Mouse (Mus musculus): Measurements from ENCODE around the gene Stk16.
A peak's percentile ranks its signal among the peaks of the same experiment; 100 is the strongest.

The Stk16 gene

GRCm38 (mm10) chr1:75210136-75211087, at the start of gene Stk16, which contains the start of gene Glb1l:
TSS of gene Stk16 (plus strand) at chr1:75210838.
TSS of gene Glb1l (minus strand) at chr1:75210813.
- peak; percentile 90 for DNase-seq (ENCODE audit: low spot score)

- no peak for DNase-seq (ENCODE audit: low spot score)
These were observed 42.6 kb upstream of the Stk16 start for GRCm38 (mm10) chr1:75168093-75168471.

GRCm38 (mm10) chr1:75168472-75169464, 41.9 kb upstream of the Stk16 start, which contains the start of gene Zfand2b:
TSS of gene Zfand2b (plus strand) at chr1:75168646.
- DNase-seq (ENCODE audit: low spot score), result peak; percentile 88

- DNase-seq (ENCODE audit: low spot score), result no peak
These were observed 31.1 kb upstream of the Stk16 start for GRCm38 (mm10) chr1:75179334-75180104.

- DNase-seq (ENCODE audit: low spot score), result peak; percentile 89
These were observed 30.5 kb upstream of the Stk16 start, which contains the start of gene Abcb6 for GRCm38 (mm10) chr1:75180105-75180590. TSS of gene Abcb6 (minus strand) at chr1:75180392.

GRCm38 (mm10) chr1:75180741-75181140, 29.9 kb upstream of the Stk16 start:
- DNase-seq (ENCODE audit: low spot score), result no peak

GRCm38 (mm10) chr1:75181377-75181870, 29.2 kb upstream of the Stk16 start:
- no peak for DNase-seq (ENCODE audit: low spot score)

- no peak for DNase-seq (ENCODE audit: low spot score)
These were observed 28.5 kb upstream of the Stk16 start for GRCm38 (mm10) chr1:75182160-75182559.

GRCm38 (mm10) chr1:75185495-75185894, 25.1 kb upstream of the Stk16 start:
- no peak for DNase-seq (ENCODE audit: low spot score)

- DNase-seq (ENCODE audit: low spot score), result no peak
These were observed 23.5 kb upstream of the Stk16 start for GRCm38 (mm10) chr1:75187126-75187525.

GRCm38 (mm10) chr1:75187914-75188483, 22.6 kb upstream of the Stk16 start:
- DNase-seq (ENCODE audit: low spot score), result no peak

- DNase-seq (ENCODE audit: low spot score), result no peak
These were observed 20.1 kb upstream of the Stk16 start for GRCm38 (mm10) chr1:75190577-75190976.

- no peak for DNase-seq (ENCODE audit: low spot score)
These were observed 19.4 kb upstream of the Stk16 start for GRCm38 (mm10) chr1:75191258-75191621.

GRCm38 (mm10) chr1:75191622-75192402, 18.8 kb upstream of the Stk16 start, which contains the start of the genes Ankzf1 and Atg9a:
TSS of gene Ankzf1 (plus strand) at chr1:75192151.
TSS of gene Atg9a (minus strand) at chr1:75192196.
- DNase-seq (ENCODE audit: low spot score), result peak; percentile 97

- no peak for DNase-seq (ENCODE audit: low spot score)
These were observed 18.2 kb upstream of the Stk16 start for GRCm38 (mm10) chr1:75192452-75192851.

GRCm38 (mm10) chr1:75201236-75201635, 9.4 kb upstream of the Stk16 start:
- no peak for DNase-seq (ENCODE audit: low spot score)

- DNase-seq (ENCODE audit: low spot score), result no peak
These were observed 1.5 kb upstream of the Stk16 start for GRCm38 (mm10) chr1:75208967-75209678.

- DNase-seq (ENCODE audit: low spot score), result no peak
These were observed 587 bp downstream of the Stk16 start for GRCm38 (mm10) chr1:75211141-75211708.

- no peak for DNase-seq (ENCODE audit: low spot score)
These were observed 1.9 kb downstream of the Stk16 start for GRCm38 (mm10) chr1:75212542-75212941.

All from left cerebral cortex, adult 11 months (tissue).